Mouse (Mus musculus) skeletal muscle tissue, adult 2 months (tissue): ENCODE measurements at regions not wholly inside any gene's neighbourhood (a gene's known extent, or its start where the extent isn't known, plus 50 kb on each side); places are given as distances from the start of the nearest gene placed in this dataset.

Experiments
- DNase-seq: peaks from one replicate; pipeline ENCODE4 v3.0.0-alpha.2; 2012; ENCODE audit warnings: low read depth, low spot score

GRCm38 (mm10) chr13:92973791-92974190, 129.2 kb downstream of the Mtx3 start:
- DNase-seq = no peak

GRCm38 (mm10) chr13:92986719-92987553, 142.4 kb downstream of the Mtx3 start:
- DNase-seq = peak; percentile 65

GRCm38 (mm10) chr13:92987691-92988090, 143.1 kb downstream of the Mtx3 start:
- DNase-seq = no peak

GRCm38 (mm10) chr13:92988600-92988999, 144.0 kb downstream of the Mtx3 start:
- DNase-seq = no peak

GRCm38 (mm10) chr13:92990316-92991206, 146.0 kb downstream of the Mtx3 start:
- peak; percentile 79 for DNase-seq
